Mouse (Mus musculus): ENCODE measurements at regions not wholly inside any gene's neighbourhood (a gene's known extent, or its start where the extent isn't known, plus 50 kb on each side); places are given as distances from the start of the nearest gene placed in this dataset.

DNA sequence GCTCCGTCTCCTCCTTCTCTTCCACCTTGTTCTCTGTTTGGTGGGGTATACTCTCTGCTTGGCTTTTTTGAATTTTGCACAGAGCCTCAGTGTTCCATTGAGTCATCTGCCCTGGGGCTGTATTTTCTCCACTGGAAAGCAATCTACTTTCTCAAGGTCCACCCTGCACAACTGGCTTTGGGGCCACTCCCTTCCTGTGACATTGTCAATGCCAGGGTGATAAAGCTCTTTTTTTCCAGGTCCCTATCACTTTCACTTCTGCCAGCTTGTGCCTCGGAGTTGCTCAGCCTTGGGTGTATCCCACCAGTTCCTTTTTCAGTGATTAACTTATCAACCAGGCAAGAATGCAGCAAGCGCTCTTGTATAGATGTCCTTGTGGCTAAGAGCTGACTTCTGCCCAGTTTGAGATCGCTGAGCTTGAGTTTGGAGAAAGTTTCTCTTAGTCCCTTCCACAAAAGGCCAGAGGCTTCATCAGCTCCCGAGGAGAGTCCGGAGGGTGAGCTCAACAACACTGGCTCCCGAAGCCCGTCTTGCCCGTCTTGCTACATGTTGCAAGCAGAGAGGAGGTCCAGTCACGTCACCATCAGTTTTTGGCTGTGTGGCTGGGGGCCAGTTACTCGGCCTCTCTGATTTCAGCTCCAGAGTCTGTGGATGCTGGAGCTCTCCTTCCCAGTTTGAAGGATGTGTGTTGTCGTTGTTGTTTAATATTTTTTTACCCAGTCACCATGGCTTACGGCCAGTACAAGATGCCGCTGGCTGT is 200.8 kb downstream of the Cyp26b1 start:
- no peaks in the 10 kb centered on the region for H3K36me3 ChIP-seq (ENCODE audit: control insufficient read depth, insufficient read depth, low read length)
- 86% methylated on average over 14 of the region's 14 CpGs for WGBS
- 0 out of 2 replicates have a peak, but pooled peaks cover 2% of the 10 kb centered on the region for H3K27me3 ChIP-seq (ENCODE audit: control insufficient read depth, insufficient read depth, low read length)
- H3K27ac ChIP-seq (ENCODE audit: low read length), result no peak overlapping the region
- no peak overlapping the region for H3K4me2 ChIP-seq (replicated peaks; ENCODE audit: low read depth, low read length)
- no peak overlapping the region for H3K4me3 ChIP-seq (ENCODE audit: low read depth, low read length)
- H3K9ac ChIP-seq (replicated peaks; ENCODE audit: low read depth, low read length), result no peak overlapping the region
- no peak for ATAC-seq (ENCODE audit: insufficient number of reproducible peaks, insufficient read depth, low FRiP score, low read depth)
- H3K9me3 ChIP-seq (ENCODE audit: control insufficient read depth, low read depth, low read length), result no peaks in the 10 kb centered on the region
- H3K4me1 ChIP-seq (ENCODE audit: control insufficient read depth, insufficient read depth, low read length), result peaks cover 3% of the 10 kb centered on the region; the same call in 1 of the 2 replicates

DNA sequence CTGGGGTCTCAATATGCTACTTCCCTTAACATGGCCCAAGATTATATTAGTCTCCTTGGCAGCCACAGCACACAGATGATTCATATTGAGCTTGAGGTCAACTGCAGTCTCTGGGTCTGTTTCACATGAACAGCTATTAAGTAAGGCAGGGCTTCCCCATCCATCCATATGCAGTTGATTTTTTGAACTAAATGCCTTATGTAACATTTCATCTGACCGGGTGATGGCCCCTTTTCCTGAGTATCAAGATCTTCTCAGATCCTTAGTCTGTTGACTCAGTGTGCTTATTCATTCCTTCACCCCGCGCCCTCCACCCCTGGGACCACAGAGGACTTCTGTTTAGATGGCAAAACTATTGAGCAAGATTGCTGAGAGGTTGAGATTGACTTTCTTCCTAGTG is 202.7 kb downstream of the Cyp26b1 start:
- no peaks in the 10 kb centered on the region for H3K9me3 ChIP-seq (ENCODE audit: control insufficient read depth, low read depth, low read length)
- H3K9ac ChIP-seq (replicated peaks; ENCODE audit: low read depth, low read length), result no peak overlapping the region
- no peak for ATAC-seq (ENCODE audit: insufficient number of reproducible peaks, insufficient read depth, low FRiP score, low read depth)

DNA sequence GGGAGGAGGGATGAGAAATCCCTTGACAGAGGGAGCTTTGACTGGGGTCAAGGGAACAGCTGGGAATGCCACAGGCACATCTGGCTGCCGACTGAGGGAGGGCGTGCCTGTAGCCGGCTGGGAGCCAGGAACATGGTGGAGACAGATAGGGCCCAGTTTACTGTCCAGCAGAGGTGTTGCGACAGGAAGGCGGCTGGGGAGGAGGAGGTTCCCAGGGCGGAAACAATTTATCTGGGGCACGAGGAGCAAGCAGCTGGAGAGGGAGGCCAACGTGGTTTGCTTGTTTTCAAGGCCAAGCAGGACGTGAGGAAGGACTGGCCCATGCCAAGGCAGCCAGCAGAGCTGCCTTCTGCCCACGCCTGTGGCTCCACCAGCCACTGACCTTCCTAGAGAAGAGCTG is 208.0 kb downstream of the Cyp26b1 start:
- no peaks in the 10 kb centered on the region for H3K9me3 ChIP-seq (ENCODE audit: control insufficient read depth, low read depth, low read length)
- H3K4me1 ChIP-seq (ENCODE audit: control insufficient read depth, insufficient read depth, low read length), result no peaks in the 10 kb centered on the region
- no peak overlapping the region for H3K4me3 ChIP-seq (ENCODE audit: low read depth, low read length)
- no peak overlapping the region for H3K9ac ChIP-seq (replicated peaks; ENCODE audit: low read depth, low read length)
- H3K4me2 ChIP-seq (replicated peaks; ENCODE audit: low read depth, low read length), result no peak overlapping the region
- WGBS, result 17% methylated on average over 10 of the region's 10 CpGs
- no peaks in the 10 kb centered on the region for H3K36me3 ChIP-seq (ENCODE audit: control insufficient read depth, insufficient read depth, low read length)
- no peak for ATAC-seq (ENCODE audit: insufficient number of reproducible peaks, insufficient read depth, low FRiP score, low read depth)
- no peak overlapping the region for H3K27ac ChIP-seq (ENCODE audit: low read length)
- 0 out of 2 replicates have a peak, but pooled peaks cover 2% of the 10 kb centered on the region for H3K27me3 ChIP-seq (ENCODE audit: control insufficient read depth, insufficient read depth, low read length)

More for the DNA sequence above, 202.7 kb downstream of the Cyp26b1 start:
- no peak overlapping the region for H3K4me3 ChIP-seq (ENCODE audit: low read depth, low read length)
- H3K4me2 ChIP-seq (replicated peaks; ENCODE audit: low read depth, low read length), result no peak overlapping the region
- H3K4me1 ChIP-seq (ENCODE audit: control insufficient read depth, insufficient read depth, low read length), result peaks cover 3% of the 10 kb centered on the region; the same call in 1 of the 2 replicates
- no peak overlapping the region for H3K27ac ChIP-seq (ENCODE audit: low read length)
- no peaks in the 10 kb centered on the region for H3K36me3 ChIP-seq (ENCODE audit: control insufficient read depth, insufficient read depth, low read length)
- 0 out of 2 replicates have a peak, but pooled peaks cover 2% of the 10 kb centered on the region for H3K27me3 ChIP-seq (ENCODE audit: control insufficient read depth, insufficient read depth, low read length)
- WGBS, result 92% methylated on average over 3 of the region's 3 CpGs

DNA sequence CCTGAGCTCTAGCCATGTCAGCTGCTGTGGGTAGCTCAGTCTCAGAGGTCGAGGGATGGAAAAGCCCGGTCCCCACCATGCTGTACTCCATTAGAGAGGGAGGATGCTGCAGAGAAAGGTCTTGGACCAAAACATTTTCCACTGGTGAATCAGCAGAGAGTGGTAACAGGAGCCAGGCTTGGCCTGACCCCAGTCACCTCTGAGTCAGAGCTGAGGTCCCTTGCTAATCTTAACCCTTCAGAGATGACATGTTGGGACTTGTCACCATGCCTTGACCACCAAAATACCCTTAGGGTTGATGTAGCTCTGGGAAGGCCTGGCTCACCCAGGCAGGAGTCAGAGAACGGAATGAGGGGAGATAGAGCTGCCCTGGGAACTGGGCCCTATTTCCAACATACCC is 210.0 kb downstream of the Cyp26b1 start:
- Histone ChIP-seq H3K9me3 (ENCODE audit: control insufficient read depth, low read depth, low read length) (no peaks in the 10 kb centered on the region), H3K27me3 (ENCODE audit: control insufficient read depth, insufficient read depth, low read length) (0 out of 2 replicates have a peak, but pooled peaks cover 2% of the 10 kb centered on the region), H3K27ac (ENCODE audit: low read length) (no peak overlapping the region), H3K4me1 (ENCODE audit: control insufficient read depth, insufficient read depth, low read length) (no peaks in the 10 kb centered on the region), H3K9ac (replicated peaks; ENCODE audit: low read depth, low read length) (no peak overlapping the region), H3K36me3 (ENCODE audit: control insufficient read depth, insufficient read depth, low read length) (no peaks in the 10 kb centered on the region), H3K4me3 (ENCODE audit: low read depth, low read length) (no peak overlapping the region), H3K4me2 (replicated peaks; ENCODE audit: low read depth, low read length) (no peak overlapping the region)
- no peak for ATAC-seq (ENCODE audit: insufficient number of reproducible peaks, insufficient read depth, low FRiP score, low read depth)
- 78% methylated on average over 3 of the region's 3 CpGs for WGBS

DNA sequence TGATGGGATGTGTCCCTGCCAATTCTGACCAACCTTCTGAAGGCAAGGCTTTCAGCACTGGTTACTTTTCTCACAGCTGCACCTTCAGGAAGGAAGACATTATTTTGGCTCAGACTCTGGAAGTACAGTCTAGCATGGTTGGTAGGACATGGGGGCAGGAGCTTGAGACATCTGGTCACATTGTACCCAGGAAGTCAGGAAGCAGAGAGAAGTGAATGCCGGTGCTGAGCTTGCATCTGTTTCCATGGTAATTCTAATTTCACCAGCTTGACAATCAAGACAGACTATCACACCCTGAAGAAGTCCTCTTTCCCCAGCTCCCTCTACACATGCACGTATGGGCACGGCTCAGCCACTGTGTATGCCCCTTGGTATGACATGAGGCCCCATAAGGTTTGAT is 210.6 kb downstream of the Cyp26b1 start:
- Histone ChIP-seq H3K9ac (replicated peaks; ENCODE audit: low read depth, low read length) (no peak overlapping the region), H3K27ac (ENCODE audit: low read length) (no peak overlapping the region), H3K36me3 (ENCODE audit: control insufficient read depth, insufficient read depth, low read length) (no peaks in the 10 kb centered on the region), H3K4me1 (ENCODE audit: control insufficient read depth, insufficient read depth, low read length) (no peaks in the 10 kb centered on the region), H3K9me3 (ENCODE audit: control insufficient read depth, low read depth, low read length) (no peaks in the 10 kb centered on the region), H3K27me3 (ENCODE audit: control insufficient read depth, insufficient read depth, low read length) (no peaks in the 10 kb centered on the region), H3K4me2 (replicated peaks; ENCODE audit: low read depth, low read length) (no peak overlapping the region), H3K4me3 (ENCODE audit: low read depth, low read length) (no peak overlapping the region)
- WGBS, result 83% methylated on average over 3 of the region's 3 CpGs
- no peak for ATAC-seq (ENCODE audit: insufficient number of reproducible peaks, insufficient read depth, low FRiP score, low read depth)

DNA sequence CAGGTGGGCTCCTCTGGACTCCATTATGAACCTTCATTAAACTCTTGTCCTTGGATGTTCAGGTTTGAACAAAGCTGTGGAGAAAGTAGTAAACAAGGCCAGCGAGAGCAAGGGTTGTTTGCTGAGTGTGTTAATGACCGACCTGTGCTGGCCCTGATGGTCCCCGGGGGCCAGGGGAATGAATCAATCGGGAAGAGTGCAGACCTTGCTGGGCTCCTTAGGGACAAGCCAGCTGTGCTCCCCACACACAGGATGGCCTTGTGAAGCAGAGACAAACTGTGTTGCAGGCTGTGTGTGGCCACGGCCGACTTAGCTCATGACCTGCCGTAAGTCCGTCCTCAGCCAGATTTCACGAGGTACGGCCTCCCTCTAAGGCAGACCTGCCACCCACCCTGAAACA is 212.1 kb downstream of the Cyp26b1 start:
- no peaks in the 10 kb centered on the region for H3K27me3 ChIP-seq (ENCODE audit: control insufficient read depth, insufficient read depth, low read length)
- no peaks in the 10 kb centered on the region for H3K9me3 ChIP-seq (ENCODE audit: control insufficient read depth, low read depth, low read length)
- H3K36me3 ChIP-seq (ENCODE audit: control insufficient read depth, insufficient read depth, low read length), result no peaks in the 10 kb centered on the region
- no peak for ATAC-seq (ENCODE audit: insufficient number of reproducible peaks, insufficient read depth, low FRiP score, low read depth)
- no peak overlapping the region for H3K27ac ChIP-seq (ENCODE audit: low read length)
- H3K9ac ChIP-seq (replicated peaks; ENCODE audit: low read depth, low read length), result no peak overlapping the region
- no peak overlapping the region for H3K4me2 ChIP-seq (replicated peaks; ENCODE audit: low read depth, low read length)
- H3K4me1 ChIP-seq (ENCODE audit: control insufficient read depth, insufficient read depth, low read length), result no peaks in the 10 kb centered on the region
- 77% methylated on average over 10 of the region's 10 CpGs for WGBS
- no peak overlapping the region for H3K4me3 ChIP-seq (ENCODE audit: low read depth, low read length)

DNA sequence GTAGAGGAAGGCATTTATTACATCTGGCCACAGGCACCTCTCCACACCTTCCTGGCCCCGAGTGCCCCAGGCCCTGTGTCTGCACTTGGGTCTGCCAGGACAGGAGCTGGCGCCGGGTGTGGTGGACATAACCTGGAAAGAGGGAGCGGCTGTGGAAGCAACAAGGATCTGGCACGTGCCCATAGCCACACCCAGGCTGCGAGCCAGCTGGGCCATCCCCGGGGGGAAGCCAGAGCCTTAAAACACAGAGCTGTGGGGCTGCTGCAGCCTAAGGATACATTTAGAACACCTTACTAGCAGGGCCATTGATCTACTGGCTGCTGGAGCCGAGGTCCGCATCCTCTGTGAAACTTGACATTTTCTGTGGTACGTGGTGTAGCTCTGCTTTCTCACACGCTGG is 217.0 kb downstream of the Cyp26b1 start:
- 74% methylated on average over 11 of the region's 11 CpGs for WGBS
- no peak for ATAC-seq (ENCODE audit: insufficient number of reproducible peaks, insufficient read depth, low FRiP score, low read depth)
- no peaks in the 10 kb centered on the region for H3K27me3 ChIP-seq (ENCODE audit: control insufficient read depth, insufficient read depth, low read length)
- no peak overlapping the region for H3K4me2 ChIP-seq (replicated peaks; ENCODE audit: low read depth, low read length)
- H3K4me3 ChIP-seq (ENCODE audit: low read depth, low read length), result no peak overlapping the region
- H3K9me3 ChIP-seq (ENCODE audit: control insufficient read depth, low read depth, low read length), result no peaks in the 10 kb centered on the region
- H3K27ac ChIP-seq (ENCODE audit: low read length), result no peak overlapping the region
- no peaks in the 10 kb centered on the region for H3K4me1 ChIP-seq (ENCODE audit: control insufficient read depth, insufficient read depth, low read length)
- no peak overlapping the region for H3K9ac ChIP-seq (replicated peaks; ENCODE audit: low read depth, low read length)
- H3K36me3 ChIP-seq (ENCODE audit: control insufficient read depth, insufficient read depth, low read length), result no peaks in the 10 kb centered on the region

DNA sequence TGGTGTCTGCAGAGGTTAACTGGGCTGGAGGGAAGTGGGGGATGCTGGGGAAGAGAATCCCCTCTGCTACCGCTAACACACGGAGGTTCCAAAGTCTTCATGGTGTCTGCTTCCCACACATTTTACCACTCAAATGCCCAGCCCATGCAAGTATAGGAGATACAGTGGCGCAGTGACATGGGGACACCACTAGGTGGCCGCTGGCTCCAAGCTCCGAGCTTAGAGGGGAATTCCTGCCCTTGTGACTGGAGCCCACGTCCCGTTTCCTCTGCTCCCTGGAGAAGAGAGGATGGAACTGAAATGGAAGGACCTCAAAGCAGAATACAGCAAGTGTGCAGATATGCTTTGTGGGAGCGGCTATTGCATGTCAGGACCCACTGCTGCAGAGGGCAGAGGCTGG is 218.2 kb downstream of the Cyp26b1 start:
- no peak for ATAC-seq (ENCODE audit: insufficient number of reproducible peaks, insufficient read depth, low FRiP score, low read depth)
- Histone ChIP-seq H3K9ac (replicated peaks; ENCODE audit: low read depth, low read length) (no peak overlapping the region), H3K4me1 (ENCODE audit: control insufficient read depth, insufficient read depth, low read length) (no peaks in the 10 kb centered on the region), H3K36me3 (ENCODE audit: control insufficient read depth, insufficient read depth, low read length) (no peaks in the 10 kb centered on the region), H3K4me3 (ENCODE audit: low read depth, low read length) (no peak overlapping the region), H3K9me3 (ENCODE audit: control insufficient read depth, low read depth, low read length) (no peaks in the 10 kb centered on the region), H3K4me2 (replicated peaks; ENCODE audit: low read depth, low read length) (no peak overlapping the region), H3K27me3 (ENCODE audit: control insufficient read depth, insufficient read depth, low read length) (no peaks in the 10 kb centered on the region), H3K27ac (ENCODE audit: low read length) (no peak overlapping the region)
- 19% methylated on average over 8 of the region's 8 CpGs for WGBS

DNA sequence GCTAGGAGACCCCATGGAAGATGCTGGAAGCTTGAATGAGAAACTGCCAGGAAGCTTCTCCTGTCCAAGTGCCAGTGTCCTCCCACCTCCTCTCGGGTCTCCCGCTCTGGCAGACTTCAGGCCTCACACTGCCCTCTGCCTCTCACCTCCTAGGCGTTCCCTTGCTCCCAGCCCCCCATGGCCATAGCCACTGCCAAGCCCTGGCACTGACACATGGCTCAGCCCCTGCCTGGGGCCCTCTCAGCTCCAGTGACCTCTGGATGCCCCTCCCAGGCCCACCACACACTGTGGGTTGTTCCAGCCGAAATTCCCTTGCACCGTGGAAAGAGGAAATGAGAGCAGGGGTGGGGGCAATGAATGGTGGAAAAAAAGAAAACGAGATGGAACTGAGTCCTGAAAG is 227.3 kb downstream of the Cyp26b1 start:
- H3K9ac ChIP-seq (replicated peaks; ENCODE audit: low read depth, low read length), result no peak overlapping the region
- no peaks in the 10 kb centered on the region for H3K9me3 ChIP-seq (ENCODE audit: control insufficient read depth, low read depth, low read length)
- H3K27me3 ChIP-seq (ENCODE audit: control insufficient read depth, insufficient read depth, low read length), result no peaks in the 10 kb centered on the region
- WGBS, result 49% methylated on average over 6 of the region's 6 CpGs
- H3K4me1 ChIP-seq (ENCODE audit: control insufficient read depth, insufficient read depth, low read length), result no peaks in the 10 kb centered on the region
- H3K4me3 ChIP-seq (ENCODE audit: low read depth, low read length), result no peak overlapping the region
- no peak overlapping the region for H3K4me2 ChIP-seq (replicated peaks; ENCODE audit: low read depth, low read length)
- ATAC-seq (ENCODE audit: insufficient number of reproducible peaks, insufficient read depth, low FRiP score, low read depth), result no peak
- no peaks in the 10 kb centered on the region for H3K36me3 ChIP-seq (ENCODE audit: control insufficient read depth, insufficient read depth, low read length)
- H3K27ac ChIP-seq (ENCODE audit: low read length), result no peak overlapping the region
